Mouse (Mus musculus): Measurements from ENCODE around the gene Nr2f6. TPM values are rescaled to one million over a fixed set of nuclear protein-coding genes. Genes with fewer than 3 reads are reported as not detected.

Gene Nr2f6
- 55.5 and 56.4 TPM in 2 replicates for polyA plus RNA-seq (2015; fragmentation: Nextera tagmentation; extraction: Ambion mirVana)

GRCm38 (mm10) chr8:71381421-71381970, at the start of gene Nr2f6:
Gene Nr2f6 (minus strand): TSS chr8:71381960.

GRCm38 (mm10) chr8:71405401-71406098, 23.8 kb upstream of the Nr2f6 start, which contains the start of gene Ankle1:
Gene Ankle1 (plus strand): TSS chr8:71406010.

GRCm38 (mm10) chr8:71396639-71397305, 15.0 kb upstream of the Nr2f6 start, which contains the start of gene Babam1:
Gene Babam1 (plus strand): TSS chr8:71396861.

GRCm38 (mm10) chr8:71395629-71396028, 13.9 kb upstream of the Nr2f6 start, which contains the start of gene Ushbp1:
Gene Ushbp1 (minus strand): TSS chr8:71395802.

GRCm38 (mm10) chr8:71371236-71371848, 10.4 kb downstream of the Nr2f6 start, which contains the start of gene Ocel1:
Gene Ocel1 (plus strand): TSS chr8:71371298.

GRCm38 (mm10) chr8:71366771-71367528, 14.8 kb downstream of the Nr2f6 start, which contains the start of gene Use1:
Gene Use1 (plus strand): TSS chr8:71366848.

Other genes with a start within 250 kb of the Nr2f6 start
- 11.9 and 13.6 TPM in 2 replicates for gene Myo9b, start 109.2 kb downstream of the Nr2f6 start, polyA plus RNA-seq (2015; fragmentation: Nextera tagmentation; extraction: Ambion mirVana)
- 21.3 and 24.6 TPM in 2 replicates for gene Haus8, start 109.0 kb downstream of the Nr2f6 start, polyA plus RNA-seq (2015; fragmentation: Nextera tagmentation; extraction: Ambion mirVana)
- 89.1 and 89.4 TPM in 2 replicates for gene Use1, start 15.1 kb downstream of the Nr2f6 start, polyA plus RNA-seq (2015; fragmentation: Nextera tagmentation; extraction: Ambion mirVana)
- gene Ocel1, start 10.7 kb downstream of the Nr2f6 start, polyA plus RNA-seq (2015; fragmentation: Nextera tagmentation; extraction: Ambion mirVana): 5.5 and 5.7 TPM in 2 replicates
- gene Ushbp1, start 13.8 kb upstream of the Nr2f6 start, polyA plus RNA-seq (2015; fragmentation: Nextera tagmentation; extraction: Ambion mirVana): 4.6 and 5.8 TPM in 2 replicates
- gene Babam1, start 14.9 kb upstream of the Nr2f6 start, polyA plus RNA-seq (2015; fragmentation: Nextera tagmentation; extraction: Ambion mirVana): 62.9 and 66.6 TPM in 2 replicates
- 4.8 and 6.5 TPM in 2 replicates for gene Ankle1, start 24.1 kb upstream of the Nr2f6 start, polyA plus RNA-seq (2015; fragmentation: Nextera tagmentation; extraction: Ambion mirVana)
- gene Abhd8, start 81.7 kb upstream of the Nr2f6 start, polyA plus RNA-seq (2015; fragmentation: Nextera tagmentation; extraction: Ambion mirVana): 24.9 and 28.3 TPM in 2 replicates
- gene Mrpl34, start 83.0 kb upstream of the Nr2f6 start, polyA plus RNA-seq (2015; fragmentation: Nextera tagmentation; extraction: Ambion mirVana): 80.4 and 81.5 TPM in 2 replicates
- 74.3 and 86.1 TPM in 2 replicates for gene Dda1, start 87.2 kb upstream of the Nr2f6 start, polyA plus RNA-seq (2015; fragmentation: Nextera tagmentation; extraction: Ambion mirVana)
- gene Ano8, start 104.0 kb upstream of the Nr2f6 start, polyA plus RNA-seq (2015; fragmentation: Nextera tagmentation; extraction: Ambion mirVana): 1.0 and 1.1 TPM in 2 replicates
- gene Gtpbp3, start 106.1 kb upstream of the Nr2f6 start, polyA plus RNA-seq (2015; fragmentation: Nextera tagmentation; extraction: Ambion mirVana): 9.3 and 9.9 TPM in 2 replicates
- 12.9 and 13.2 TPM in 2 replicates for gene Plvap, start 129.8 kb upstream of the Nr2f6 start, polyA plus RNA-seq (2015; fragmentation: Nextera tagmentation; extraction: Ambion mirVana)
- gene Ccdc194, start 143.8 kb upstream of the Nr2f6 start, polyA plus RNA-seq (2015; fragmentation: Nextera tagmentation; extraction: Ambion mirVana): 0.19 TPM in 1 of 2 replicates, not detected in the other
- 48.3 and 59.8 TPM in 2 replicates for gene Bst2, start 155.5 kb upstream of the Nr2f6 start, polyA plus RNA-seq (2015; fragmentation: Nextera tagmentation; extraction: Ambion mirVana)
- gene Mvb12a, start 161.0 kb upstream of the Nr2f6 start, polyA plus RNA-seq (2015; fragmentation: Nextera tagmentation; extraction: Ambion mirVana): 79.7 and 86.3 TPM in 2 replicates
- gene Tmem221, start 176.9 kb upstream of the Nr2f6 start, polyA plus RNA-seq (2015; fragmentation: Nextera tagmentation; extraction: Ambion mirVana): 0.57 and 0.63 TPM in 2 replicates
- gene Nxnl1, start 184.6 kb upstream of the Nr2f6 start, polyA plus RNA-seq (2015; fragmentation: Nextera tagmentation; extraction: Ambion mirVana): not detected in 2 replicates
- 17.5 and 21.1 TPM in 2 replicates for gene Slc27a1, start 186.9 kb upstream of the Nr2f6 start, polyA plus RNA-seq (2015; fragmentation: Nextera tagmentation; extraction: Ambion mirVana)
- 222 and 225 TPM in 2 replicates for gene Pgls, start 210.2 kb upstream of the Nr2f6 start, polyA plus RNA-seq (2015; fragmentation: Nextera tagmentation; extraction: Ambion mirVana)
- 0.71 and 1.7 TPM in 2 replicates for gene Fam129c, start 215.7 kb upstream of the Nr2f6 start, polyA plus RNA-seq (2015; fragmentation: Nextera tagmentation; extraction: Ambion mirVana)
- gene Colgalt1, start 229.0 kb upstream of the Nr2f6 start, polyA plus RNA-seq (2015; fragmentation: Nextera tagmentation; extraction: Ambion mirVana): 60.6 and 64.6 TPM in 2 replicates